Mouse (Mus musculus) urinary bladder, adult 2 months (tissue): ENCODE results near the gene Gm10717. TPM values are rescaled to one million over a fixed set of nuclear protein-coding genes. Genes with fewer than 3 reads are reported as not detected.
A peak's percentile ranks its signal among the peaks of the same experiment; 100 is the strongest.
"Not testable (repeated sequence)": the region's sequence is repeated elsewhere in the genome, so short reads cannot be mapped to it uniquely, and the experiment has no call there.

Experiments
- DNase-seq: peaks from one replicate; pipeline ENCODE4 v3.0.0; 2022; ENCODE audit warnings: low spot score
- polyA plus RNA-seq: library from polyadenylated mRNA; depleted of rRNA; stranded (reverse); fragments of >200 nt; gene quantifications from 2 replicates; pipeline ENCODE4 v1.2.3, GENCODE M21; 2012; rRNA removed

Gene Gm10717
- not detected in 2 replicates for polyA plus RNA-seq

- not testable (repeated sequence) for DNase-seq
These were observed at the start of gene Gm10717 for GRCm38 (mm10) chr9:3024912-3025467. Gene Gm10717, plus strand, starts transcription at chr9:3025417.

GRCm38 (mm10) chr9:3000445-3000972, 24.7 kb upstream of the Gm10717 start, which contains the start of gene Gm10722:
Gene Gm10722, plus strand, starts transcription at chr9:3000922.
- not testable (repeated sequence) for DNase-seq

GRCm38 (mm10) chr9:3001006-3001405, 24.2 kb upstream of the Gm10717 start:
- not testable (repeated sequence) for DNase-seq

GRCm38 (mm10) chr9:3001948-3002659, 23.1 kb upstream of the Gm10717 start:
- DNase-seq = not testable (repeated sequence)

- DNase-seq = not testable (repeated sequence)
These were observed 22.3 kb upstream of the Gm10717 start, which contains the start of gene Gm11168 for GRCm38 (mm10) chr9:3002794-3003396. Gene Gm11168, plus strand, starts transcription at chr9:3003346.

- not testable (repeated sequence) for DNase-seq
These were observed 19.0 kb upstream of the Gm10717 start for GRCm38 (mm10) chr9:3006179-3006578.

GRCm38 (mm10) chr9:3006636-3007035, 18.6 kb upstream of the Gm10717 start:
- DNase-seq = peak; percentile 24

GRCm38 (mm10) chr9:3007272-3007671, 17.9 kb upstream of the Gm10717 start:
- not testable (repeated sequence) for DNase-seq

GRCm38 (mm10) chr9:3009331-3009730, 15.9 kb upstream of the Gm10717 start:
- DNase-seq = not testable (repeated sequence)

GRCm38 (mm10) chr9:3012054-3012621, 13.1 kb upstream of the Gm10717 start:
- not testable (repeated sequence) for DNase-seq

- DNase-seq = not testable (repeated sequence)
These were observed 12.4 kb upstream of the Gm10717 start, which contains the start of gene Gm10721 for GRCm38 (mm10) chr9:3012733-3013279. Gene Gm10721, plus strand, starts transcription at chr9:3013140.

- DNase-seq = not testable (repeated sequence)
These were observed 9.9 kb upstream of the Gm10717 start, which contains the start of gene Gm10720 for GRCm38 (mm10) chr9:3015354-3015753. Gene Gm10720, plus strand, starts transcription at chr9:3015654.

- DNase-seq = not testable (repeated sequence)
These were observed 9.3 kb upstream of the Gm10717 start for GRCm38 (mm10) chr9:3015896-3016295.

- not testable (repeated sequence) for DNase-seq
These were observed 8.1 kb upstream of the Gm10717 start, which contains the start of gene Gm10719 for GRCm38 (mm10) chr9:3017108-3017507. Gene Gm10719, plus strand, starts transcription at chr9:3017408.

- not testable (repeated sequence) for DNase-seq
These were observed 6.3 kb upstream of the Gm10717 start for GRCm38 (mm10) chr9:3018944-3019343.

- DNase-seq = not testable (repeated sequence)
These were observed 5.1 kb upstream of the Gm10717 start for GRCm38 (mm10) chr9:3019835-3020727.

- DNase-seq = not testable (repeated sequence)
These were observed 2.8 kb upstream of the Gm10717 start for GRCm38 (mm10) chr9:3022316-3023008.

- DNase-seq = not testable (repeated sequence)
These were observed 1.8 kb upstream of the Gm10717 start, which contains the start of gene Gm10718 for GRCm38 (mm10) chr9:3023312-3023984. Gene Gm10718, plus strand, starts transcription at chr9:3023547.
